Mouse (Mus musculus) small intestine, adult 2 months (tissue): ENCODE results near the gene Creld2. TPM values are rescaled to one million over a fixed set of nuclear protein-coding genes. Genes with fewer than 3 reads are reported as not detected.
A peak's percentile ranks its signal among the peaks of the same experiment; 100 is the strongest.

ENCODE experiments used
- H3K27ac ChIP-seq: fragments of 200-500 bp; 2 replicates; pipeline ENCODE4 v1.5.1; 2012; ENCODE audit warnings: low read depth, low read length, control low read depth, inconsistent platforms; ENCODE audit not compliant: insufficient read depth
- H3K27me3 ChIP-seq: fragments of 200-500 bp; 2 replicates; pipeline ENCODE4 v1.6.1; 2012; ENCODE audit warnings: mild to moderate bottlenecking, moderate library complexity, low read length, inconsistent platforms; ENCODE audit not compliant: control insufficient read depth, insufficient read depth
- H3K36me3 ChIP-seq: fragments of 200-500 bp; 2 replicates; pipeline ENCODE4 v1.6.1; 2012; ENCODE audit warnings: mild to moderate bottlenecking, low read length, control low read depth, inconsistent platforms; ENCODE audit not compliant: control insufficient read depth, insufficient read depth
- H3K4me1 ChIP-seq: fragments of 200-500 bp; 2 replicates; pipeline ENCODE4 v1.6.1; 2012; ENCODE audit warnings: low read length, inconsistent platforms, mixed read lengths; ENCODE audit not compliant: control insufficient read depth, insufficient read depth, insufficient read length
- H3K4me3 ChIP-seq: fragments of 200-500 bp; 2 replicates; pipeline ENCODE4 v1.5.1; 2012; ENCODE audit warnings: low read depth, mild to moderate bottlenecking, control low read depth, inconsistent platforms, low read length, moderate library complexity
- CTCF ChIP-seq: fragments of 200-500 bp; IDR thresholded peaks from 2 replicates; pipeline ENCODE4 v1.5.1; 2012; ENCODE audit warnings: low read depth, mild to moderate bottlenecking, control low read depth, inconsistent platforms, low read length, moderate library complexity, mixed read lengths; ENCODE audit not compliant: insufficient replicate concordance, insufficient read length; ENCODE audit errors: extremely low read depth
- POLR2A ChIP-seq: fragments of 200-500 bp; IDR thresholded peaks from 2 replicates; pipeline ENCODE4 v1.6.1; 2012; ENCODE audit warnings: low read depth, mild to moderate bottlenecking, control low read depth, inconsistent platforms, low read length, moderate library complexity
- WGBS: fragments of 180-500 bp; shearing (Covaris S2); methylation state at CpG from one replicate; pipeline ENCODE4 v1.1.7; 2018; 5-methylcytosine and 5-hydroxymethylcytosine counted together
- polyA plus RNA-seq: library from polyadenylated mRNA; depleted of rRNA; stranded (reverse); fragments of >200 nt; gene quantifications from 2 replicates; pipeline ENCODE4 v1.2.3, GENCODE M21; 2012

The Creld2 gene
- polyA plus RNA-seq, 1 experiment, result 59.1 TPM

DNA sequence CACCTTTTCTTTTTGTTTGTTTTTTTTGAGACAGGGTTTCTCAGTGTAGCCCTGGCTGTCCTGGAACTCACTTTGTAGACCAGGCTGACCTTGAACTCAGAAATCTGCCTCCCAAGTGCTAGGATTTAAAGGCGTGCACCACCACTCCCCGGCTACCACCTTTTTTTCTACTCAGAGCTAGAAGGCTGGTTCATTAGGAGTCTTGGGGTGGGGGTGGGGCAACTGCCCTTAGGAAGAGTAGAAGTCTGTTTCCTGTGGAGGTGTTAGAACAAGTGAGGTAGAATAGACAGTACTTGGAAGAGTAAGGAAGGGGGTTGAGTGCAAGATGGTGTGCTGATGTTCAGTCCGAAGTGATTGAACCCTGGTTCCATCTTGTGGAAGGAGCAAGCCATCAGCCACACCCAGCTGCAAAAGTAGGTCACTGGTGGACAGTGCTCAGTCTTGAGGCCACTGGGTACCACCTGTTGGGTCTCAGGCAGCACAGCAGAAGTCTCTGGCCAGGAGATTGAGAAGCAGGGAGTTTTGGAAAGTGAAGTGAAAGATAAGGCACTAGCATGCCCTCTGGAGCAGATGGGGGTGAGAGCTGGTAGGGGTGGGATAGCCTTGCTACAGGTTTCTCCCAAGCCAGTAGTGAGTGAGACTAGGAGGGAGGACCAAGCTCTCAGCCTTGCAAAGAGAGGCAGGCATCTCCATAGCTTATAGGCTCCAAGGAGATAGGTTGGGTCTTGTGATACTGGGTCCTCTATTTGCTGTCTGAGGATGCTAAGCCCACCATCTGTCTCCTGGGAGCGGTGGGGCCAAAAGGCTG is 46.6 kb downstream of the Creld2 start:
- 51% methylated on average over 4 of the region's 4 CpGs for WGBS
- peak overlapping the region; percentile 99; the same call in 1 of the 2 replicates for H3K27ac ChIP-seq
- no peaks in the 10 kb centered on the region for H3K27me3 ChIP-seq
- no peak overlapping the region for H3K4me3 ChIP-seq
- H3K36me3 ChIP-seq, result peaks cover 22% of the 10 kb centered on the region
- H3K4me1 ChIP-seq, result peaks cover 54% of the 10 kb centered on the region
- TF ChIP-seq POLR2A (no peak), CTCF (no peak)

DNA sequence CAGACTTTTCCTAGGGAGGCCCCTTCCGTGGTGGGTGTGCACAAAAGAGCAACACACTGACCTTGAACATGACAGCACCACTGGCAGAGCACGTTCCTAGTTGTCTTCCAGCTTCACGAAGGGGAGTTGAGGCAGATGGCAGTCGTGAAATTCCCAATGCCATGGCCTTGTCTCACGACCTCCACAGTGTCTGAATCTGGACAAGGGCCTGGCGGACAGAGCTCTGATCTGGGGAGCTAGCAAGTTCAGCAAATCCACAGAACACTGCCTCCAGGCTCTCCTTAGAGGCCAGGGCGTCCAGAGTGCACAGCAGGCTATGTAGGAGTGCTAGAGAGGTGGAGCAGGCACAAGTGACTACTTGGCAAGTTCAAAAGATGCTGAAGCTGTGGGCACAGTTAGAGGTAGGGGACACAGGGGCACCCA is 47.5 kb downstream of the Creld2 start:
- Histone ChIP-seq H3K27ac (peak overlapping the region; percentile 99), H3K4me3 (no peak overlapping the region), H3K36me3 (peaks cover 22% of the 10 kb centered on the region), H3K27me3 (no peaks in the 10 kb centered on the region), H3K4me1 (peaks cover 54% of the 10 kb centered on the region)
- 49% methylated on average over 7 of the region's 7 CpGs for WGBS
- no peak for TF ChIP-seq CTCF

DNA sequence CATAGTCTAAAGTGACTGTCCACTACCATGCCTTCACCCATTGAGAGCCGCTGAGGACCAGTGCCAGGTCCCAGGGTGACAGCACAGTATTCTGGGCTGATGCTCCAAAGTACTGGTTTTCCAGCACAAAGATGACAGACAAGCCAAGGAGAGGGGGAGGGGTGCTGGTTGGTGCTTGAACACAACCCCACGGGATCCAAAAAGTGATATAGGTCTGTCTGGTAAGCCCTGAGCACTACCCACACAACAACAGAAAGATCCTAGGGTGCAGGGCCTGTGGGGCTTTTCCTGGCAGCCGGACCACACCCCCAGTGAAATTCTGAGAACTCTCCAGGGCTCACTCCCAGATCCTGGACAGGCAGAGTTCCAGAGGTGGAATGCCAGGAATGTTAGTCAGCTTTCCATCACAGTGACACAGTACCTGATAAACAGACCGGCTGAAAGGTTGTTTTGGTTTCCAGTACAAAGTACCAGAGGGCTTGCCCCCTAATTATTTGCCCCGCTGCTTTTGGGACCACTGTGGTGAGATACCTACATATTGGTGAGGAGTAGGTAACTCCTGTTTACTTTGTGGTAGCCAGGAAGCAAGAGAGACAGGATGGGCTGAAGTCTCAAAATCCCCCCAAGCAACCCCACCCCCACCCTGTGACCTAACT is 48.0 kb downstream of the Creld2 start:
- peaks cover 22% of the 10 kb centered on the region for H3K36me3 ChIP-seq
- TF ChIP-seq CTCF, result no peak
- no peak for TF ChIP-seq POLR2A
- H3K27ac ChIP-seq, result peak overlapping the region; percentile 99
- WGBS, result 17% methylated on average over 5 of the region's 5 CpGs
- H3K27me3 ChIP-seq, result no peaks in the 10 kb centered on the region
- peaks cover 56% of the 10 kb centered on the region for H3K4me1 ChIP-seq
- no peak overlapping the region for H3K4me3 ChIP-seq

DNA sequence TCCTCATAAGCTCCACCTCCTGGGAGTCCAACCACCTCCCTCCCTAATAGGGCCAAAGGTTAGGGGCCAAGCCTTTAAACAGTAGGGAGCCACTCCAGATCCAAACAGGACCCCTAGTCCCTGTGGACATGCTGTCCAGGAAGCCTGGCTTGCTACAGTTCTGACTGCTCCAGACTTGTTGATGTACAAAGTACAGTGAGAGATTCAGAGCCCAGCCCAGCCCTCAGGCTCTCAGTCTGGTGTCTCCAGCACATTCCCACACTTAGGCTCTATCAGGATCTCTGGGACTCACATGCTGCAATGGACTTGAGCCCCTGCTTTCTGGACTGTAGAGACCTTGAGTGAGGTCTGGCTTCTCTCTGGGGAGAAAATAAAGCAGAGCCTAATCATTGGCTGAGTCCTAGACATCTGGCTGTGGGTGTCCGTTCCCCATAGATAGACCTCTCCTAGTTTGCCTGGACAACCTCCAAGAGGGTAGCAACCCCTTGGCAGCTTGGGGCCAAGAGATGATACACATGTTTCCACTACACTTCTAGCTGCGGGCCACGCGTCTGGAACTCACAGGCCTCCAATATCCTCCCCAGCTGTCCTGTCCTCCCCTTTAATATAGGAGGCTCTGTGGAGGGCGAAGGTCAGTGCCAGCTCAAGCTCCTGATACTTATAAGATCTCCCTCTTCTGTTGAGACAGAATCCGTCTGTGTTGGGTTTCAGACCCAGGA is 48.7 kb downstream of the Creld2 start:
- 53% methylated on average over 6 of the region's 6 CpGs for WGBS
- H3K27ac ChIP-seq, result peak overlapping the region; percentile 99
- TF ChIP-seq CTCF (no peak), POLR2A (no peak)

DNA sequence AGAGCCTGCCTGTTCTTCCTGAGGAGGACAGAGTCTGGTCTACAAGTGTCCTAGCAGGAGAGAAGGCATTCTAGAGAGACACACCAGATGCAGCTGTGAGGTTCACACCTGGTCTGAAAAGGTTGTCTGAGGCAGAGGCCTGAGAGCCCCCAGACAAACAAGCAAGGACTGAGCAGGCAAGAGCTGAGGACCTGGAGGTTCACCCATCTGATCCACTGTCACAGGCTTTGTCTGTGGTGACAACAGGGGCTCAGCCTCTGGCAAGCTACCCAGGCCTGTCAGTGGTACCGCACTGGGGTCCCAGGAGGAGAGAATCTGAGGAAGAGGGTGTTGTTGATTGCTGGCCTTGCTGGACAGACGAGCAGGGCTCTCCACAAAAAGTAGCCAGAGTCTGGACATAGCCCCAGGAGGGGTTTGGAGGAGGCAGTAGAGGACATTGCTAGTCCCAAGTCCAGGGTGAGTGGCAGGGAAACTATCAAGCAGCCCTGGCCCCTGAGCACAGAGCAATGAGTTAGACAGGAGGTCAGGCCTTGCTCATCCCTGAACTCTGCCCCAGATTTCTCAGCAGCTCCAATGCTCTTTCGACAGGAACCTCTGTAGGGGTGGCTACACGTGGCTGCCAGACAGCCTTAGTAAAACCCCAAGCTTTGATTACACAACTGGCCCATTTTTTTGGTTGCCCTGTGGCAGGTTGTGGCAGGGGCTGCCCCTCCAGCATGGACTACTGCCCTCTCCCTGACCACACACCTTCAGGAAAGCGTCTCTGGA is 51.2 kb downstream of the Creld2 start:
- Histone ChIP-seq H3K27ac (no peak overlapping the region), H3K4me3 (no peak overlapping the region), H3K36me3 (peaks cover 7% of the 10 kb centered on the region; the same call in 1 of the 2 replicates), H3K27me3 (no peaks in the 10 kb centered on the region), H3K4me1 (peaks cover 40% of the 10 kb centered on the region)
- 79% methylated on average over 5 of the region's 5 CpGs for WGBS
- TF ChIP-seq POLR2A (0 out of 2 replicates have a peak, but pooled peaks have one; percentile 24), CTCF (no peak)

More for the DNA sequence above, 48.7 kb downstream of the Creld2 start:
- H3K27me3 ChIP-seq, result no peaks in the 10 kb centered on the region
- no peak overlapping the region for H3K4me3 ChIP-seq
- peaks cover 22% of the 10 kb centered on the region for H3K36me3 ChIP-seq
- H3K4me1 ChIP-seq, result peaks cover 56% of the 10 kb centered on the region

DNA sequence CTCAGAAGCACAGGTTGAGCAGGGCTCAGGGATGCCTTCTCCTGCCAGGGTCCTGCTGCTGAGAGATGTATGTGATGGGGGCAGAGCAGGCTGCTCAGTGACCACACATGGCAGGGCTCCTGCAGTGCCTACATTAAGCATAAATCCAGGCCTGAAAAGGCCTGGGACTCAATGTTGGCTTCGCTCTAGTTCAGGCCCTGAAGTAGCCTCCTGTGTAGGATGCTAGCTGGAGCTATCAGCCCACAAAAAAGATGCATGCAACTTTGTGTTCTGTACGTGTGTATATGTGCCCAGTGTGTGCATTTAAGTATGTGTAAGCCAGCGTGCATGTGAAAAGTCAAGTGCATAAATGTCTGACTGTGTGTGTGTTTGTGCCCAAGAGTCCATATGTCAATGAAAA is 54.6 kb downstream of the Creld2 start:
- no peak overlapping the region for H3K27ac ChIP-seq
- 91% methylated on average over 3 of the region's 3 CpGs for WGBS
- TF ChIP-seq CTCF (no peak), POLR2A (no peak)
- H3K27me3 ChIP-seq, result no peaks in the 10 kb centered on the region
- no peaks in the 10 kb centered on the region for H3K36me3 ChIP-seq
- H3K4me1 ChIP-seq, result peaks cover 14% of the 10 kb centered on the region; the same call in 1 of the 2 replicates
- H3K4me3 ChIP-seq, result no peak overlapping the region
